Mouse (Mus musculus): ENCODE data around the gene Tefm.

Tefm gene

DNA sequence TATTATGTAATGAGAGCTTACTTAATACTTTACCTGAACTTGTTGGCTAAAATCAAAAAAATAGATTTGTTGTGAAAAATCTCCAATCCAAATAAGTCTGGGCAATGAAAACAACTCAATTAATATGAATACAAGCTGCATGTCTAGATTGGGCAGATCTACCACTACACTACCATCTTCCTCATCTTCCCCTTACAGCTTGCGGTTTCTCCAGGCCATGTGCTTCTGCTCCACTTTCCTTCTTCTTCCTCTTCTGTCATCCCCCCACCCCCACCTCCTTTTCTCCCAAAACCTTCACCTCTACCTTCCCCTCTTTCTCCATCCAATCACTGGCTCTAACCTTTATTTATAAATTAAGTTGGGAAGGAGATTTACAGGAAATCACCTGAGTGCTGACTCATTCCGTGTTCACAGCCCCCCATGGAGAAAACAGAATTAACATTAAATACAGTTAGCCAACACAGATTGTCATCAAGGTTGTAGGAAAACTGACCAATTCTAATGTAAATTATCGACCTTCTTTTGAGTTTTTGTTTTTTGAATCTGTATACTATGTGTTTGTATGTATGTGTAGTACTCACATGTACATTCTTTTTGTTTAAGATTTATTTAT is 43.4 kb downstream of the Tefm start:
- DNase-seq (ENCODE audit: low read depth, low spot score), result no peak

DNA sequence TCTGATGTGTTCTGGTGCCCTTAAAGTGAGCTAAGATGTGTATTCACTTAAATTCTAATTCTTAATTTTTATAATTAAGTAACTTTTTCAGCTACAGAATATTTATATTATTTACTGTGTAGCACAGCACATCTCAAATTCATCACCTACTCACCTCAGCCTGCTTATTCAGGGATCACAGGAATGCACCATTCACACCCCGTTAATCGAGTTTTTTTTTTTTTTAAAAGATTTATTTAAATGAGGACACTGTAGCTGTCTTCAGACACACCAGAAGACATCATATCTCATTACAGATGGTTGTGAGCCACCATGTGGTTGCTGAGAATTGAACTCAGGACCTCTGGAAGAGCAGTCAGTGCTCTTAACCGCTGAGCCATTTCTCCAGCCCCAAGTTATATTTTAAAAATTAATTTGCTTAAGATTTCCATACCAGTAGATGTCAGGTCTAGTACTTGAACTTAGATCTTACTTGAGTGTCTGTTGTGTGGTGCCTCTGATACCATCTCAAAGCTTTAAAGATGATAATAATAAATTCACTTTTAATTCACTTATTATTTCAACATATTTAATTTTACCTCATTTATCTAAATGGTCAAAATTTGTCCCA is 51.3 kb downstream of the Tefm start:
- no peak for DNase-seq (ENCODE audit: low read depth, low spot score)

DNA sequence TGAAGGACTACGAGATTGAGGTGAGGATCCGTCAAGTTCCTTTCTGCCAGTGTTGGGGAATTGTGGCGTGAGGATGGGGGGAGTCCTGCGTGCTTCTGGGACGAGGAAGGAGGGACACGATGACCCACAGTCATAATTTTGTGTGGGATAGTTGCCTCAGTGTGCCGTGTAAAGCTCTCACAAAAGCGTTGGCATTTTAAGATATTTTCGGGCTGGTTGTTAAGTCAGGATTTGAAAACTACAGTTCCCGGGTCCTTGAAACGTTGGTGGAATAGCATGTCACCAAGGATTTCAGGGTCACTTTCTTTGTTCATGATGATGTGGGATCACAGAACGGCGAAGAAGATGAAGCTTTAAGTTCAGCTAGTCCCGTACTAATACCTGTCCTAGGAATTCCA is 52.2 kb downstream of the Tefm start:
- DNase-seq (ENCODE audit: low read depth, low spot score), result no peak

DNA sequence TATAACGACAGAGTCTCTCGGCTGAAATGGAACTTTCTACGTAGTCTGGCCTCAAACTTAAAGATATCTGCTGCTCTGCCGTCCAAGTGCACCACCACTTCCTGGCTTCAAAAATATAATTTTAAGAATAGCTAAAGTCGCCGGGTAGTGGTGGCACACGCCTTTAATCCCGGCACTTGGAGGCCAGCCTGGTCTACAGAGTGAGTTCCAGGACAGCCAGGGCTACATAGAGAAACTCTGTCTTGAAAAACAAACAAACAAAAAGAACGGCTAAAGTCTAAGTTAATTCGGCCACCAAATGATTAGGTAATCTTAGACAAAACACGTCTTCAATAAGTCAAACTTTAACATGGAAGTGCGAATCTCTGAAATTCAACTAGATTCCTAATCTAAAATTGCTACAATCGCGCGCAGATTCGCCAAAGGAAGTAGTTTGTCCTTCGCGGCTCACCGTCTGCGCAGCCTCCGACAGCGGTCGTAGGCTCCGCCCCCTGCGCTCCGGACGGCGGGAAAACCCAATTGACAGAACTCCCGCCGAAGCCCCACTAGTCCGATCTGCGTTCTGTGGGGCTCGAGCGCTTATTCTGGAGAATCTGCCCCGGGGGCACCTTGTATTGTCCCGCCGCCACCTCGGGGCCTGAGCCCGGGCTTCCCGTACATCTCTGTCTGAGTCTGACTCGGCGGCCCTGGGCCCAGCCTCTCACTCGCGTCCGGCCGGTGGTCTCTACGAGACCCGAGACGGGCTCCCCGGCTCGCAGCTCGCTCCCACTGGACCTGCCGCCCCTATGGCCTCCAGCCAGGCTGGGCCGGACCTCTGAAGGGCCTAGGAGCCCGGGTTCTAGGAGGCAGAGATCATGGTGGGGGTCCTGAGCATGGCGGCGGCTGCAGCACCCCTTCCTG is 52.8 kb downstream of the Tefm start, which contains the start of gene Atad5:
Gene Atad5, plus strand, starts transcription at position 484 of the 900 bp plus-strand sequence.
- peak; percentile 80 for DNase-seq (ENCODE audit: low read depth, low spot score)

DNA sequence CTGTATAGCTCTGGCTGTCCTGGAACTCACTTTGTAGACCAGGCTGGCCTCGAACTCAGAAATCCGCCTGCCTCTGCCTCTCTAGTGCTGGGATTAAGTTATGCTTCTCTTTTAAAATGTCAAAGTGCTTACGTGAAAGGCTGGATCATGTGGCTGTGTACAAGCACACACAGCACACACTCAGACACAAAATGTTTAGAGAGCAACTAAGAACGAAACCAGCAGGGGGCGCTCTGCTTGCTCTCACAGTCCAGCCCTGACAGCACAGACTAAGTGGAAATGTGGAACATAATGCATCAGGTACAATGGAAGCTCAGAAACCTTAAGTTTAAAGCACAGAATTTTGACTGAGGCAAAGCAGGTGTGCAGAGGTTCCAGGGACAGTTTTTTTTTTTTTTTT is 55.1 kb downstream of the Tefm start:
- peak; percentile 80 for DNase-seq (ENCODE audit: low read depth, low spot score)
